Mouse (Mus musculus) lung, postnatal 0 days (tissue): ENCODE measurements around the gene Trdmt1. TPM values are rescaled to one million over a fixed set of nuclear protein-coding genes. Genes with fewer than 3 reads are reported as not detected.
A peak's percentile ranks its signal among the peaks of the same experiment; 100 is the strongest.

Source experiments
- ATAC-seq: fragments of 200-750 bp; cut with Nextera tagmentation; 2 replicates; pipeline ENCODE4 v1.8.0; 2017; ENCODE audit warnings: moderate library complexity
- DNase-seq: peaks from one replicate; pipeline ENCODE4 v3.0.0-alpha.2; 2016; ENCODE audit warnings: low spot score
- H3K27ac ChIP-seq: fragments of 300-500 bp; sonication (generic); 2 replicates; pipeline ENCODE4 v1.5.1; 2014; ENCODE audit warnings: antibody characterized with exemption, mild to moderate bottlenecking, low read length, mixed read lengths
- H3K27me3 ChIP-seq: fragments of 300-500 bp; sonication (generic); replicated peaks from 2 replicates; pipeline ENCODE4 v1.6.1; 2014; ENCODE audit warnings: low read length, mixed read lengths; ENCODE audit not compliant: insufficient read depth
- H3K36me3 ChIP-seq: fragments of 300-500 bp; sonication (generic); 2 replicates; pipeline ENCODE4 v1.6.1; 2014; ENCODE audit warnings: low read length, mixed read lengths; ENCODE audit not compliant: insufficient read depth
- H3K4me1 ChIP-seq: fragments of 300-500 bp; sonication (generic); 2 replicates; pipeline ENCODE4 v1.6.1; 2014; ENCODE audit warnings: antibody characterized with exemption, low read depth, low read length, mixed read lengths; ENCODE audit not compliant: insufficient read depth
- H3K4me2 ChIP-seq: fragments of 300-500 bp; sonication (generic); replicated peaks from 2 replicates; pipeline ENCODE4 v1.6.1; 2014; ENCODE audit warnings: low read depth, mild to moderate bottlenecking, low read length, moderate library complexity, mixed read lengths
- H3K4me3 ChIP-seq: fragments of 300-500 bp; sonication (generic); 2 replicates; pipeline ENCODE4 v1.5.1; 2014; ENCODE audit warnings: low read depth, low read length
- H3K9ac ChIP-seq: fragments of 300-500 bp; sonication (generic); replicated peaks from 2 replicates; pipeline ENCODE4 v1.6.1; 2014; ENCODE audit warnings: low read depth, mild to moderate bottlenecking
- H3K9me3 ChIP-seq: fragments of 300-500 bp; sonication (generic); 2 replicates; pipeline ENCODE4 v1.6.1; 2016; ENCODE audit warnings: low read length, mixed read lengths
- CTCF ChIP-seq: IDR thresholded peaks from 2 replicates; pipeline ENCODE4 v1.5.1; 2016; ENCODE audit warnings: antibody characterized with exemption, mild to moderate bottlenecking
- EP300 ChIP-seq: IDR thresholded peaks from 2 replicates; pipeline ENCODE4 v1.6.1; 2016; ENCODE audit warnings: antibody characterized with exemption, mild to moderate bottlenecking, control low read depth
- WGBS: fragments of 180-500 bp; shearing (Covaris S2); extraction: QIAGEN DNeasy Blood & Tissue Kit; methylation state at CpG from one replicate; pipeline ENCODE4 v1.1.7; 2014; 5-methylcytosine and 5-hydroxymethylcytosine counted together
- polyA plus RNA-seq: library from polyadenylated mRNA; unstranded; fragments of >200 nt; fragmentation: Nextera tagmentation; extraction: Ambion mirVana; gene quantifications from 2 replicates; pipeline ENCODE4 v1.2.1, GENCODE M21; 2015

Gene Trdmt1
- polyA plus RNA-seq, 1 experiment from 2014 or later = 10.1 TPM

- ATAC-seq (no peak), DNase-seq (no peak)
- Histone ChIP-seq H3K36me3 (no peaks in the 10 kb centered on the region), H3K4me1 (no peaks in the 10 kb centered on the region), H3K9ac (no peak overlapping the region), H3K27ac (no peak overlapping the region), H3K9me3 (no peaks in the 10 kb centered on the region), H3K4me2 (no peak overlapping the region), H3K4me3 (no peak overlapping the region), H3K27me3 (no peaks in the 10 kb centered on the region)
- no peak for TF ChIP-seq EP300
- no peak for TF ChIP-seq CTCF
- WGBS = 74% methylated on average over 5 of the region's 5 CpGs
Observed at GRCm38 (mm10) chr2:13559303-13559702, 14.8 kb upstream of the Trdmt1 start.

- Histone ChIP-seq H3K27ac (no peak overlapping the region), H3K9me3 (no peaks in the 10 kb centered on the region), H3K4me3 (no peak overlapping the region), H3K9ac (no peak overlapping the region), H3K27me3 (no peaks in the 10 kb centered on the region), H3K4me2 (no peak overlapping the region), H3K4me1 (no peaks in the 10 kb centered on the region; the same call in 1 of the 2 replicates), H3K36me3 (no peaks in the 10 kb centered on the region)
- DNase-seq = peak; percentile 75
- ATAC-seq = peak; percentile 92
- WGBS = 42% methylated on average over 5 of the region's 5 CpGs
- TF ChIP-seq EP300 (peak; percentile 65), CTCF (no peak)
Observed at GRCm38 (mm10) chr2:13558607-13559262, 14.3 kb upstream of the Trdmt1 start.

GRCm38 (mm10) chr2:13557145-13558030, 12.9 kb upstream of the Trdmt1 start:
- DNase-seq (peak; percentile 32), ATAC-seq (0 out of 2 replicates have a peak, but pooled peaks have one; percentile 19)
- Histone ChIP-seq H3K4me2 (no peak overlapping the region), H3K9ac (no peak overlapping the region), H3K9me3 (no peaks in the 10 kb centered on the region), H3K36me3 (no peaks in the 10 kb centered on the region), H3K4me1 (no peaks in the 10 kb centered on the region; the same call in 1 of the 2 replicates), H3K27ac (no peak overlapping the region), H3K4me3 (no peak overlapping the region), H3K27me3 (no peaks in the 10 kb centered on the region)
- WGBS = 62% methylated on average over 9 of the region's 9 CpGs
- TF ChIP-seq EP300 = no peak
- no peak for TF ChIP-seq CTCF

GRCm38 (mm10) chr2:13556239-13556638, 11.8 kb upstream of the Trdmt1 start:
- DNase-seq (no peak), ATAC-seq (no peak)
- H3K9ac ChIP-seq = no peak overlapping the region

GRCm38 (mm10) chr2:13553966-13554365, 9.5 kb upstream of the Trdmt1 start:
- Histone ChIP-seq H3K4me3 (no peak overlapping the region), H3K9ac (no peak overlapping the region), H3K27ac (no peak overlapping the region), H3K27me3 (no peaks in the 10 kb centered on the region), H3K9me3 (no peaks in the 10 kb centered on the region), H3K36me3 (no peaks in the 10 kb centered on the region), H3K4me1 (no peaks in the 10 kb centered on the region; the same call in 1 of the 2 replicates), H3K4me2 (no peak overlapping the region)
- WGBS = 20% methylated on average over 2 of the region's 2 CpGs
- ATAC-seq (peak; percentile 41; the same call in 1 of the 2 replicates), DNase-seq (peak; percentile 55)
- TF ChIP-seq EP300 (no peak; the same call in 1 of the 2 replicates), CTCF (no peak)

More at GRCm38 (mm10) chr2:13556239-13556638, 11.8 kb upstream of the Trdmt1 start:
- H3K27ac ChIP-seq = no peak overlapping the region
- H3K27me3 ChIP-seq = no peaks in the 10 kb centered on the region
- H3K4me2 ChIP-seq = no peak overlapping the region
- H3K36me3 ChIP-seq = no peaks in the 10 kb centered on the region
- no peaks in the 10 kb centered on the region; the same call in 1 of the 2 replicates for H3K4me1 ChIP-seq
- H3K4me3 ChIP-seq = no peak overlapping the region
- no peaks in the 10 kb centered on the region for H3K9me3 ChIP-seq
- TF ChIP-seq EP300 (no peak), CTCF (no peak)

GRCm38 (mm10) chr2:13548749-13549148, 4.3 kb upstream of the Trdmt1 start:
- TF ChIP-seq EP300 = no peak
- TF ChIP-seq CTCF = no peak
- 56% methylated on average over 3 of the region's 3 CpGs for WGBS
- no peak for DNase-seq

More at GRCm38 (mm10) chr2:13548749-13549148, 4.3 kb upstream of the Trdmt1 start:
- Histone ChIP-seq H3K9ac (no peak overlapping the region), H3K27ac (no peak overlapping the region), H3K4me1 (no peaks in the 10 kb centered on the region), H3K4me2 (no peak overlapping the region), H3K27me3 (no peaks in the 10 kb centered on the region), H3K4me3 (no peak overlapping the region), H3K9me3 (no peaks in the 10 kb centered on the region), H3K36me3 (no peaks in the 10 kb centered on the region)
- ATAC-seq = no peak
